Mouse (Mus musculus): ENCODE measurements around the gene Tgm3. TPM values are rescaled to one million over a fixed set of nuclear protein-coding genes. Genes with fewer than 3 reads are reported as not detected.

Gene Tgm3
- total and polyA plus RNA-seq, 2 experiments from 2014 or later = 0.12 to 0.48 TPM

DNA sequence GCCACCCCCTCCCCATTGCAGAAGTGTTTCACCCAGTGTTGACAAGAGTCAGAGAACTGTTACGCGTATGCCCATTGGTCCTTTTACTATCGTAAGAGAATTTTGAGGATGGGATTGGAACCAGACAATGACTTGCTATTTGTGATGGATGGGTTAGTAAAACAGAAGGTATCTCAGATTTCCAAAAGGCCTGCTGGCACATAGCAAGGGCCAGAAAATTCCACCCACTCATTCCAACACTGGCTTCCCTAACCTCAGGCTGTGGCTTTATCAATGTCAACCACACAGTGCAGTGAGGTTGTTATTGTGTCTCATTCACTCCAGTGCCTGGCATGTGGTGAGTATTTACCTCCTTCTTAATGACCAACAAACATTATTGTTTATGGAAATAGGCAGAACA, 11.5 kb upstream of the Tgm3 start:
- H3K4me2 ChIP-seq (ENCODE audit: low read depth) = no peak overlapping the region
- no peak overlapping the region for H3K27ac ChIP-seq (ENCODE audit: low read depth, low read length)
- DNase-seq (no peak), ATAC-seq (no peak)
- no peaks in the 10 kb centered on the region for H3K36me3 ChIP-seq (ENCODE audit: insufficient read depth)
- TF ChIP-seq CTCF (IDR thresholded peaks at IDR 0.05; ENCODE audit: low read depth) = no peak
- no peaks in the 10 kb centered on the region for H3K9me3 ChIP-seq (ENCODE audit: low read length)
- no peaks in the 10 kb centered on the region for H3K27me3 ChIP-seq (ENCODE audit: insufficient read depth, low read length)
- H3K9ac ChIP-seq = no peak overlapping the region
- no peaks in the 10 kb centered on the region for H3K4me1 ChIP-seq (ENCODE audit: insufficient read depth)
- WGBS = 90% methylated on average over 3 of the region's 3 CpGs
- no peak overlapping the region for H3K4me3 ChIP-seq (ENCODE audit: low read depth, low read length)

- WGBS = 50% methylated on average over 4 of the region's 4 CpGs
- no peaks in the 10 kb centered on the region for H3K36me3 ChIP-seq (ENCODE audit: insufficient read depth)
- ATAC-seq (no peak), DNase-seq (no peak)
- H3K27ac ChIP-seq (ENCODE audit: low read depth, low read length) = no peak overlapping the region
- no peaks in the 10 kb centered on the region for H3K4me1 ChIP-seq (ENCODE audit: insufficient read depth)
- no peak overlapping the region for H3K4me2 ChIP-seq (ENCODE audit: low read depth)
- no peak overlapping the region for H3K4me3 ChIP-seq (ENCODE audit: low read depth, low read length)
- H3K27me3 ChIP-seq (ENCODE audit: insufficient read depth, low read length) = no peaks in the 10 kb centered on the region
- no peaks in the 10 kb centered on the region for H3K9me3 ChIP-seq (ENCODE audit: low read length)
- TF ChIP-seq CTCF (IDR thresholded peaks at IDR 0.05; ENCODE audit: low read depth) = no peak
- no peak overlapping the region for H3K9ac ChIP-seq
Measured at GRCm38 (mm10) chr2:130004046-130004445, 8.1 kb upstream of the Tgm3 start.

DNA sequence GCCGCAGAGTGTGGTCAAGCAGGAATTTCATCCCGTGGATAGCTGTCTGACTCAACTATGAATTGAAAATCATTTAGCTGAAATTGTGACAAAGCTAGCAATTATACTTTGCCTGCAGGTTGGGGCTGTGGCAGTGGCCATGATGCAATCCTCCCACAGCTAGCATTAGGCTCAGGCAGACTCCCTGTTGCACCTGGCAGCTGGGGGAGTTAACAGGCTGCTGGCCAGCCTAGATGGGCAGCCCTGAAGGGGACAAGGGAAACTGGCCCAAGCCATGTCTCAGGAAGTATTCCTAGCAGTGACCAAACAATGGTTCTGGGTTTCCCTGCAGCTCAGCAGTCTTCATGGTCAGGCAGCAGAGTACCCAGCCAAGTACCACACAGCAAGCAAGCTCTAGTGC, 2.8 kb upstream of the Tgm3 start:
- H3K27me3 ChIP-seq (ENCODE audit: insufficient read depth, low read length) = no peaks in the 10 kb centered on the region
- no peak for ATAC-seq
- H3K9ac ChIP-seq = no peak overlapping the region
- no peak overlapping the region for H3K4me2 ChIP-seq (ENCODE audit: low read depth)
- H3K4me3 ChIP-seq (ENCODE audit: low read depth, low read length) = no peak overlapping the region
- no peaks in the 10 kb centered on the region for H3K9me3 ChIP-seq (ENCODE audit: low read length)
- H3K27ac ChIP-seq (ENCODE audit: low read depth, low read length) = no peak overlapping the region
- no peaks in the 10 kb centered on the region for H3K4me1 ChIP-seq (ENCODE audit: insufficient read depth)
- no peak for DNase-seq
- no peaks in the 10 kb centered on the region for H3K36me3 ChIP-seq (ENCODE audit: insufficient read depth)
- TF ChIP-seq CTCF (IDR thresholded peaks at IDR 0.05; ENCODE audit: low read depth) = no peak
- WGBS = 76% methylated on average over 2 of the region's 2 CpGs

DNA sequence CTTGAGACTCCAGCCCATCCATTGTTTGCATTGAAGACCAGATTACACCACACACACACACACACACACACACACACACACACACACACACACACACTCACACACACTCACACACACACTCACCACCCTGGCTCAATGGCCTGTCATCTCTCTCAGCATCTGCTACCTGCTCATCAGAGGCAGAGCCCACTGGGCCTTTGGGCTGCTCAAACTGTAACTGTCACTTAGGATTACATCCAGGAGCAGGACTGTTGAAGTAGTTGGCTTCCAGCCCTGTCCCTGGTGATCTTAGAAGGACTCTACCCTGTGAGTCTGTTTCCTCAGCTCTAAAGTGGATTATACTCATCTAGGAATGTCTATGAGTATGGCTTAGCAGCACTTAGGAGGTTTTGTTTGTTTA, 1.5 kb downstream of the Tgm3 start:
- Histone ChIP-seq H3K9ac (no peak overlapping the region), H3K4me2 (ENCODE audit: low read depth) (no peak overlapping the region), H3K27ac (ENCODE audit: low read depth, low read length) (no peak overlapping the region), H3K4me1 (ENCODE audit: insufficient read depth) (no peaks in the 10 kb centered on the region), H3K36me3 (ENCODE audit: insufficient read depth) (no peaks in the 10 kb centered on the region), H3K9me3 (ENCODE audit: low read length) (no peaks in the 10 kb centered on the region), H3K4me3 (ENCODE audit: low read depth, low read length) (no peak overlapping the region), H3K27me3 (ENCODE audit: insufficient read depth, low read length) (no peaks in the 10 kb centered on the region)
- no peak for ATAC-seq
- TF ChIP-seq CTCF (IDR thresholded peaks at IDR 0.05; ENCODE audit: low read depth) = no peak
- DNase-seq = no peak

DNA sequence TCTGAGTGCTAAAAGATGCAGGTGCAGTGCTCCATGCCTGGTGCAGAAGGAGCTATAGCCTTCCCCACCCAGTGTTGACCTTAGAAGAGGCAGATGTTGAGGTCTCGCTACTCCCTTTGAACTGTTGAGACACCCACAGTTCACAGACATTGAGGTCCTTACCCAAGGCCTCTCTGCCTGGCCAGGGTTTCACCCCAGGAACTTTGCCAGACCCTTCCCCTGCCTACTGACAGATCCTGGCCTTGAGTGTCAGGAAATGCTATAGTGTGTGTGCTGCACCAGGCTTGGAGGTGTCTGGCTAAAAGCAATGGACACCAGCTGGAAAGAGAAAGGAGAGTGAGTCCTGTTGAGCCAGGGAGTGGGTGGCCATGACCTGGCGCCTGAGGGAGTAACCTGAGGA, 3.0 kb downstream of the Tgm3 start:
- ATAC-seq = no peak
- no peak for DNase-seq
- 100% methylated on average over 2 of the region's 2 CpGs for WGBS
- no peak for TF ChIP-seq CTCF (IDR thresholded peaks at IDR 0.05; ENCODE audit: low read depth)
- no peak overlapping the region for H3K4me3 ChIP-seq (ENCODE audit: low read depth, low read length)
- no peaks in the 10 kb centered on the region for H3K9me3 ChIP-seq (ENCODE audit: low read length)
- H3K4me2 ChIP-seq (ENCODE audit: low read depth) = no peak overlapping the region
- H3K27ac ChIP-seq (ENCODE audit: low read depth, low read length) = no peak overlapping the region
- no peak overlapping the region for H3K9ac ChIP-seq
- no peaks in the 10 kb centered on the region for H3K27me3 ChIP-seq (ENCODE audit: insufficient read depth, low read length)
- H3K36me3 ChIP-seq (ENCODE audit: insufficient read depth) = no peaks in the 10 kb centered on the region
- no peaks in the 10 kb centered on the region; the same call in 1 of the 2 replicates for H3K4me1 ChIP-seq (ENCODE audit: insufficient read depth)

GRCm38 (mm10) chr2:130018084-130018483, 5.9 kb downstream of the Tgm3 start:
- no peaks in the 10 kb centered on the region for H3K9me3 ChIP-seq (ENCODE audit: low read length)
- no peak overlapping the region for H3K4me2 ChIP-seq (ENCODE audit: low read depth)
- DNase-seq = no peak
- ATAC-seq = no peak
- H3K4me3 ChIP-seq (ENCODE audit: low read depth, low read length) = no peak overlapping the region
- no peaks in the 10 kb centered on the region; the same call in 1 of the 2 replicates for H3K4me1 ChIP-seq (ENCODE audit: insufficient read depth)
- no peak overlapping the region for H3K9ac ChIP-seq
- no peaks in the 10 kb centered on the region for H3K27me3 ChIP-seq (ENCODE audit: insufficient read depth, low read length)
- no peak overlapping the region for H3K27ac ChIP-seq (ENCODE audit: low read depth, low read length)
- no peak for TF ChIP-seq CTCF (IDR thresholded peaks at IDR 0.05; ENCODE audit: low read depth)
- H3K36me3 ChIP-seq (ENCODE audit: insufficient read depth) = no peaks in the 10 kb centered on the region
- WGBS = 86% methylated on average over 2 of the region's 2 CpGs

GRCm38 (mm10) chr2:130027890-130028289, 15.7 kb downstream of the Tgm3 start:
- Histone ChIP-seq H3K27me3 (ENCODE audit: insufficient read depth, low read length) (no peaks in the 10 kb centered on the region), H3K9ac (no peak overlapping the region), H3K9me3 (ENCODE audit: low read length) (no peaks in the 10 kb centered on the region), H3K4me3 (ENCODE audit: low read depth, low read length) (no peak overlapping the region), H3K36me3 (ENCODE audit: insufficient read depth) (no peaks in the 10 kb centered on the region), H3K4me2 (ENCODE audit: low read depth) (no peak overlapping the region), H3K27ac (ENCODE audit: low read depth, low read length) (no peak overlapping the region), H3K4me1 (ENCODE audit: insufficient read depth) (peaks cover 7% of the 10 kb centered on the region; the same call in 1 of the 2 replicates)
- DNase-seq (no peak), ATAC-seq (no peak)
- 86% methylated on average over 4 of the region's 4 CpGs for WGBS
- TF ChIP-seq CTCF (IDR thresholded peaks at IDR 0.05; ENCODE audit: low read depth) = no peak

DNA sequence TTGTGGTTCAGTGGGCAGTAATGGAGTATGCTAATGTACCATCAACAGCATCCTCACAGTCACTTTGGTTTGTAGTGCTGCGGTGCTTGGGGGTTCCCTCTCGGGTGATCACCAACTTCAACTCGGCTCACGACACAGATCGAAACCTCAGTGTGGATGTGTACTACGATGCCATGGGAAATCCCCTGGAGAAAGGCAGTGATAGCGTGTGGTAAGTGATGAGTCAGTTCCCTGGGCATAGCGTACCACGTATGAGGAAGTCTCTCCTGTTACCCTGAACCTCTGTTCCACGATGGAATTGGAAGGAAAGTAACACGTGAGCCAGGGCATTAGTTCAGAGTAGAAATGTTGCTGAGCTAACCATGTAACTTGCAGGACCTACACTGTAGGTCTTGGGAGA, 17.7 kb downstream of the Tgm3 start:
- no peaks in the 10 kb centered on the region for H3K27me3 ChIP-seq (ENCODE audit: insufficient read depth, low read length)
- no peaks in the 10 kb centered on the region for H3K9me3 ChIP-seq (ENCODE audit: low read length)
- peaks cover 7% of the 10 kb centered on the region; the same call in 1 of the 2 replicates for H3K4me1 ChIP-seq (ENCODE audit: insufficient read depth)
- no peak for ATAC-seq
- H3K27ac ChIP-seq (ENCODE audit: low read depth, low read length) = no peak overlapping the region
- WGBS = 94% methylated on average over 11 of the region's 11 CpGs
- no peak for TF ChIP-seq CTCF (IDR thresholded peaks at IDR 0.05; ENCODE audit: low read depth)
- no peaks in the 10 kb centered on the region for H3K36me3 ChIP-seq (ENCODE audit: insufficient read depth)
- DNase-seq = no peak
- H3K4me2 ChIP-seq (ENCODE audit: low read depth) = no peak overlapping the region
- H3K4me3 ChIP-seq (ENCODE audit: low read depth, low read length) = no peak overlapping the region
- no peak overlapping the region for H3K9ac ChIP-seq

Data from forebrain, postnatal 0 days (tissue).